Mouse (Mus musculus) left cerebral cortex, postnatal 25 days (tissue): ENCODE measurements around the gene Trappc4. TPM values are rescaled to one million over a fixed set of nuclear protein-coding genes. Genes with fewer than 3 reads are reported as not detected.
"Not testable (repeated sequence)": the region's sequence is repeated elsewhere in the genome, so short reads cannot be mapped to it uniquely, and the experiment has no call there.

Source experiments
- DNase-seq, 2 experiments: peaks; one replicate each; pipeline ENCODE4 v3.0.0; 2022; ENCODE audit warnings: low spot score in 2 of 2, mixed read lengths in 1 of 2
- intact Hi-C: fragments of 180-260 bp; cut with DNase I; formaldehyde crosslinking; loops from one replicate; pipeline ENCODE4 v1.15.1; 2025
- total RNA-seq, 2 experiments: library from RNA; stranded (reverse); gene quantifications; 2 replicates each; pipeline ENCODE4 v1.2.3; 2021

Trappc4 gene
- total RNA-seq, 2 experiments from 2014 or later = 67.6 to 68.8 TPM

- intact Hi-C loops = no loop called here
- DNase-seq = no peak
Observed at GRCm38 (mm10) chr9:44410647-44411336, 3.4 kb upstream of the Trappc4 start.

- DNase-seq, intact Hi-C loops: not testable (repeated sequence)
Observed at GRCm38 (mm10) chr9:44408693-44409092, 1.3 kb upstream of the Trappc4 start.

- no peak for DNase-seq
- intact Hi-C loops = no loop called here
Observed at GRCm38 (mm10) chr9:44407752-44408097, 325 bp upstream of the Trappc4 start.

- no peak for DNase-seq
- intact Hi-C loops = no loop called here
Observed at GRCm38 (mm10) chr9:44405011-44405410, 2.4 kb downstream of the Trappc4 start.

- DNase-seq = no peak
- intact Hi-C loops = no loop called here
Observed at GRCm38 (mm10) chr9:44401081-44401480, 6.3 kb downstream of the Trappc4 start.

GRCm38 (mm10) chr9:44399795-44400114 is 7.6 kb downstream of the Trappc4 start:
- DNase-seq = no peak
- intact Hi-C loops = no loop called here

- intact Hi-C loops = no loop called here
- DNase-seq = no peak
Observed at GRCm38 (mm10) chr9:44399114-44399794, 8.1 kb downstream of the Trappc4 start.

GRCm38 (mm10) chr9:44398551-44398950 is 8.8 kb downstream of the Trappc4 start:
- intact Hi-C loops = no loop called here
- no peak for DNase-seq

- intact Hi-C loops = no loop called here
- DNase-seq = no peak
Observed at GRCm38 (mm10) chr9:44398087-44398486, 9.3 kb downstream of the Trappc4 start.

- DNase-seq = peak; percentile 90 to 98
- intact Hi-C loops = no loop called here
Observed at GRCm38 (mm10) chr9:44396684-44397411, 10.6 kb downstream of the Trappc4 start, which contains the start of gene Slc37a4. Gene Slc37a4, plus strand, starts transcription at chr9:44396852.

- intact Hi-C loops = loop anchor here (5.0 kb wide), 1 partner anchor 264 kb away; no protein-coding TSS in a partner anchor
- peak; percentile 52 to 68 for DNase-seq
Observed at GRCm38 (mm10) chr9:44391466-44391865, 15.9 kb downstream of the Trappc4 start.

- intact Hi-C loops = no loop called here
- DNase-seq = peak in 1 of 2 experiments; percentile 46
Observed at GRCm38 (mm10) chr9:44389273-44389672, 18.1 kb downstream of the Trappc4 start.

GRCm38 (mm10) chr9:44387221-44387620 is 20.2 kb downstream of the Trappc4 start:
- no peak for DNase-seq
- intact Hi-C loops = no loop called here

- intact Hi-C loops = no loop called here
- DNase-seq = no peak
Observed at GRCm38 (mm10) chr9:44384596-44384995, 22.8 kb downstream of the Trappc4 start.

GRCm38 (mm10) chr9:44379862-44380261 is 27.5 kb downstream of the Trappc4 start:
- intact Hi-C loops = no loop called here
- no peak for DNase-seq

- DNase-seq = peak; percentile 99
- intact Hi-C loops = no loop called here
Observed at GRCm38 (mm10) chr9:44379054-44379834, 28.2 kb downstream of the Trappc4 start, which contains the start of gene Hyou1. Gene Hyou1, plus strand, starts transcription at chr9:44379490.

- intact Hi-C loops = no loop called here
- DNase-seq = no peak
Observed at GRCm38 (mm10) chr9:44378153-44378730, 29.2 kb downstream of the Trappc4 start.

- DNase-seq, intact Hi-C loops: not testable (repeated sequence)
Observed at GRCm38 (mm10) chr9:44377335-44377734, 30.1 kb downstream of the Trappc4 start.

GRCm38 (mm10) chr9:44376141-44376540 is 31.3 kb downstream of the Trappc4 start:
- intact Hi-C loops = no loop called here
- DNase-seq = no peak
